Mouse (Mus musculus) testis, adult 2 months (tissue): Measurements from ENCODE around the gene Rspo4.

Experiments used
- CTCF ChIP-seq: fragments of 200-500 bp; IDR thresholded peaks from 2 replicates; pipeline ENCODE4 v1.5.1; 2012; ENCODE audit warnings: low read depth, mild to moderate bottlenecking, inconsistent platforms, low read length, moderate library complexity; ENCODE audit not compliant: control insufficient read depth, insufficient read depth, insufficient replicate concordance
- POLR2A ChIP-seq: fragments of 200-500 bp; IDR thresholded peaks from 2 replicates; pipeline ENCODE4 v1.6.1; 2012; ENCODE audit warnings: low read depth, mild to moderate bottlenecking, inconsistent platforms, low read length, moderate library complexity; ENCODE audit not compliant: control insufficient read depth

- no peak for TF ChIP-seq POLR2A
- TF ChIP-seq CTCF: peak; percentile 48; the same call in 1 of the 2 replicates
Measured at GRCm38 (mm10) chr2:151866487-151866886, 23.8 kb downstream of the Rspo4 start.
